Mouse (Mus musculus): ENCODE data around the gene Eif3i. TPM values are rescaled to one million over a fixed set of nuclear protein-coding genes. Genes with fewer than 3 reads are reported as not detected.
A peak's percentile ranks its signal among the peaks of the same experiment; 100 is the strongest.

Eif3i gene
- total and polyA plus RNA-seq, 3 experiments: 396 to 766 (median 730) TPM

- peaks cover 0 to 3% of the 10 kb centered on the region in 2 experiments; a peak in 3 of 4 replicates for H3K36me3 ChIP-seq (ENCODE audit: control insufficient read depth in 1 of 2, insufficient read depth in 2 of 2, low read length in 2 of 2)
- no peaks in the 10 kb centered on the region for H3K4me1 ChIP-seq (ENCODE audit: control insufficient read depth in 1 of 2, insufficient read depth in 2 of 2, low read length in 2 of 2)
- H3K79me2 ChIP-seq (ENCODE audit: control insufficient read depth, insufficient read depth, low read length, poor library complexity): no peaks in the 10 kb centered on the region
- TF ChIP-seq SMC3 (IDR thresholded peaks at IDR 0.05; ENCODE audit: low read depth, low read length) (peak; percentile 75), RAD21 (IDR thresholded peaks at IDR 0.05; ENCODE audit: low read depth, low read length) (peak; percentile 63), ZC3H11A (IDR thresholded peaks at IDR 0.05; ENCODE audit: low read depth, low read length) (peak; percentile 51; the same call in 1 of the 2 replicates), MAX (IDR thresholded peaks at IDR 0.05; ENCODE audit: low read length) (no peak), SIN3A (IDR thresholded peaks at IDR 0.05; ENCODE audit: low read length) (0 out of 2 replicates have a peak, but pooled peaks have one; percentile 34), TAL1 (IDR thresholded peaks at IDR 0.05; ENCODE audit: low read length) (no peak), HCFC1 (IDR thresholded peaks at IDR 0.05; ENCODE audit: low read depth, low read length) (peak; percentile 48; the same call in 1 of the 2 replicates), CTCF (IDR thresholded peaks at IDR 0.05 in 2 of 3, conservative IDR thresholded peaks at IDR 0.05 in 1 of 3; ENCODE audit: control insufficient read depth in 1 of 3, insufficient read depth in 1 of 3, low read depth in 2 of 3, low read length in 3 of 3, poor library complexity in 1 of 3, severe bottlenecking in 1 of 3) (peak; percentile 76 to 83 (median 82)), POLR2AphosphoS2 (IDR thresholded peaks at IDR 0.05; ENCODE audit: low read length) (peak; percentile 34; the same call in 1 of the 2 replicates)
- H3K27me3 ChIP-seq (ENCODE audit: control insufficient read depth in 1 of 2, insufficient read depth in 2 of 2, low read length in 2 of 2): no peaks in the 10 kb centered on the region
- no peak overlapping the region for H3K9ac ChIP-seq (ENCODE audit: control insufficient read depth, low read depth, low read length, poor library complexity, severe bottlenecking)
- peak overlapping the region; percentile 38 for H3K27ac ChIP-seq (ENCODE audit: control insufficient read depth, low read depth, low read length)
- no peak overlapping the region for H3K4me3 ChIP-seq (ENCODE audit: control insufficient read depth in 1 of 2, insufficient read depth in 1 of 2, low read depth in 2 of 2, low read length in 2 of 2)
- H3K9me3 ChIP-seq (replicated peaks; ENCODE audit: insufficient read depth, low read length): no peaks in the 10 kb centered on the region
- peak; percentile 90 for DNase-seq (ENCODE audit: low read depth, low spot score)
Observed at GRCm38 (mm10) chr4:129608426-129609025, 8.1 kb upstream of the Eif3i start.

GRCm38 (mm10) chr4:129588865-129589264 lies 11.6 kb downstream of the Eif3i start:
- Histone ChIP-seq H3K4me3 (ENCODE audit: control insufficient read depth in 1 of 2, insufficient read depth in 1 of 2, low read depth in 2 of 2, low read length in 2 of 2) (no peak overlapping the region), H3K9me3 (replicated peaks; ENCODE audit: insufficient read depth, low read length) (no peaks in the 10 kb centered on the region), H3K4me1 (ENCODE audit: control insufficient read depth in 1 of 2, insufficient read depth in 2 of 2, low read length in 2 of 2) (no peaks in the 10 kb centered on the region), H3K79me2 (ENCODE audit: control insufficient read depth, insufficient read depth, low read length, poor library complexity) (no peaks in the 10 kb centered on the region; the same call in 1 of the 2 replicates), H3K36me3 (ENCODE audit: control insufficient read depth in 1 of 2, insufficient read depth in 2 of 2, low read length in 2 of 2) (no peaks in the 10 kb centered on the region; a peak in 1 of 4 replicates), H3K27ac (ENCODE audit: control insufficient read depth, low read depth, low read length) (no peak overlapping the region), H3K27me3 (ENCODE audit: control insufficient read depth in 1 of 2, insufficient read depth in 2 of 2, low read length in 2 of 2) (no peaks in the 10 kb centered on the region), H3K9ac (ENCODE audit: control insufficient read depth, low read depth, low read length, poor library complexity, severe bottlenecking) (no peak overlapping the region)
- no peak for DNase-seq (ENCODE audit: low read depth, low spot score)
- no peak for TF ChIP-seq E2F4 (IDR thresholded peaks at IDR 0.05; ENCODE audit: borderline replicate concordance, low read depth, low read length)
- TF ChIP-seq MEF2A (IDR thresholded peaks at IDR 0.05; ENCODE audit: extremely low read depth, insufficient replicate concordance, low read depth, low read length, poor library complexity, severe bottlenecking): no peak
- peak; percentile 19; the same call in 1 of the 2 replicates for TF ChIP-seq TAL1 (IDR thresholded peaks at IDR 0.05; ENCODE audit: low read length)

- Histone ChIP-seq H3K79me2 (ENCODE audit: control insufficient read depth, insufficient read depth, low read length, poor library complexity) (no peaks in the 10 kb centered on the region; the same call in 1 of the 2 replicates), H3K9ac (ENCODE audit: control insufficient read depth, low read depth, low read length, poor library complexity, severe bottlenecking) (no peak overlapping the region), H3K36me3 (ENCODE audit: control insufficient read depth in 1 of 2, insufficient read depth in 2 of 2, low read length in 2 of 2) (no peaks in the 10 kb centered on the region; a peak in 1 of 4 replicates), H3K27me3 (ENCODE audit: control insufficient read depth in 1 of 2, insufficient read depth in 2 of 2, low read length in 2 of 2) (no peaks in the 10 kb centered on the region), H3K4me1 (ENCODE audit: control insufficient read depth in 1 of 2, insufficient read depth in 2 of 2, low read length in 2 of 2) (0 out of 4 replicates have a peak, but pooled peaks cover 0 to 3% of the 10 kb centered on the region in 2 experiments), H3K4me3 (ENCODE audit: control insufficient read depth in 1 of 2, insufficient read depth in 1 of 2, low read depth in 2 of 2, low read length in 2 of 2) (no peak overlapping the region), H3K27ac (ENCODE audit: control insufficient read depth, low read depth, low read length) (no peak overlapping the region), H3K9me3 (replicated peaks; ENCODE audit: insufficient read depth, low read length) (no peaks in the 10 kb centered on the region)
- no peak for TF ChIP-seq POLR2AphosphoS2 (IDR thresholded peaks at IDR 0.05; ENCODE audit: low read length)
- no peak for TF ChIP-seq KAT2A (conservative IDR thresholded peaks at IDR 0.05; ENCODE audit: low read depth, low read length)
- TF ChIP-seq USF2 (IDR thresholded peaks at IDR 0.05; ENCODE audit: borderline replicate concordance in 1 of 2, insufficient read depth in 1 of 2, low read depth in 1 of 2, low read length in 2 of 2): no peak
- no peak for TF ChIP-seq POLR2A (IDR thresholded peaks at IDR 0.05; ENCODE audit: control insufficient read depth in 1 of 2, insufficient read depth in 1 of 2, low read depth in 1 of 2, low read length in 2 of 2, poor library complexity in 1 of 2)
- no peak for TF ChIP-seq RAD21 (IDR thresholded peaks at IDR 0.05; ENCODE audit: low read depth, low read length)
- no peak for TF ChIP-seq MXI1 (IDR thresholded peaks at IDR 0.05; ENCODE audit: low read depth, low read length)
- TF ChIP-seq TBP (IDR thresholded peaks at IDR 0.05; ENCODE audit: low read depth, low read length): no peak
- no peak for TF ChIP-seq ZKSCAN1 (IDR thresholded peaks at IDR 0.05; ENCODE audit: low read depth, low read length)
- no peak for TF ChIP-seq CHD1 (IDR thresholded peaks at IDR 0.05; ENCODE audit: low read depth, low read length)
- DNase-seq (ENCODE audit: low read depth, low spot score): no peak
Observed at GRCm38 (mm10) chr4:129586943-129587342, 13.5 kb downstream of the Eif3i start.
